Mouse (Mus musculus) neural tube, embryonic 10.5 days (tissue): Measurements from ENCODE around the gene Hoxa10.

Experiments used
- DNase-seq: peaks from one replicate; pipeline ENCODE4 v3.0.0-alpha.2; 2017; ENCODE audit warnings: low spot score; ENCODE audit errors: extremely low spot score

Gene Hoxa10

GRCm38 (mm10) chr6:52205638-52206621 is 34.7 kb downstream of the Hoxa10 start:
- peak; percentile 78 for DNase-seq

DNA sequence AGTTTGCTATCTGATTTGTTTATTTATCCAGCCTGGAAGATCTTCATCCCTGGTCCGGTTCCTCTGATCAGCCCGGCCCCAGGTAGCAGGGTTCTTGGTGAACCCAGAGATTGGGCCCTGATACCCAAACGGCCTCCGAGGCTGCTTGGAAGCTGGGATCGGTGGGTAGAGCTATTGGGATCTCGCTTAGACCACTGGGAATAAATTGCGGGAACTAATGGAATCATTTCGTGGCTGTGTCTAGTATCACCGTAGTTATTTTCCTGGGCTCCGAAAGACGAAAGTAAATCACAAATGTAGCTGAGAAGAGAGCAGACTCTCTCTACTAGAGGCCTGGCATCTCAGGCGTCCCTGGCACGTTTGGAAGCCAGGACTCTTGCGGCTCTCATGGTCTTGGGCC is 35.4 kb downstream of the Hoxa10 start:
- DNase-seq = no peak

GRCm38 (mm10) chr6:52204050-52204752 is 36.5 kb downstream of the Hoxa10 start, which contains the start of gene Hoxa5:
Hoxa5 (minus strand) TSS chr6:52204587.
- DNase-seq = peak; percentile 98

DNA sequence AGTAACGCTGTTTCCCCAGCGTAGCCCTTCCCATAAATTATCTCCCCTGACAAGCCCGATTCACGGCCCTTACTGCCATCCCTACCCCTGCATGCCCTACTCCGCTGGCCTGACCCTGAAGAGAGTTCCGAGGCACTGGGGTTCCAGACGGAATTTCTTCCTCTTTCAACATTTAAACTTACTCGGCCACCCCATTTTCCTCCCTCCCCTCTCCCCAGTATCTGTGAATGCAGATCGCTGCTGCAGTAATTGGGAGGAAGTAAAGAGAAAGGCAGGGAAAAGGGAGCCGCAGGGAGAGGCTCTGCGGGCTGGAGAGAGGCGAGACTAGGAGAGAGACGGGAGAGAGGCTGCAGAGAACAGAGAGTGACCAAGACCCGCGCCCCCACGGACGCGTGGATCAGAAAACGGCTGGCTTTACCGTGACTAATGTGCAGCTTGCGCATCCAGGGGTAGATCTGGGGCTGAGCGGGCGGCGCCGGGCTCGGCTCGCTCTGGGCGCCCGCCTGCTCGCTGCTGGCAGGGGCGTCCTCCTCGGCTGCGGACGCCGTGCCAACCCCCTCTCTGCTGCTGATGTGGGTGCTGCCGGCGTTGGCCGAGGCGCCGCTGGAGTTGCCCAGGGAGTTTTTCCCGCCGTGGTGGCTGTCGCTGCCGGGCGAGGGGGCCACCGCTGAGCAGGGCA is 37.1 kb downstream of the Hoxa10 start:
- peak; percentile 71 for DNase-seq

DNA sequence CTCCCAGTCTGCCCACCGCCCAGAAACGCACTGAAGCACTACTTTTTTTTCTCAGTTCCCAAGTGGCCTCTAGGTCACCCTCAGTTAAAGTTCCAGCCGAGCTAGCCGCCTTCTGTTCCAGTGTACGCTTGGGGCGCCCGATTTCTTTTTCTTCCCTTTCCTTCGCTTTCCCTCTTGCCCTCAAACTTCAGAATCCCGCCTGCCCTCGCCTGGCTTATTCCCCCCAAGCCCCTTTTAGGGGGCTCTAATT is 37.6 kb downstream of the Hoxa10 start:
- DNase-seq = peak; percentile 80

DNA sequence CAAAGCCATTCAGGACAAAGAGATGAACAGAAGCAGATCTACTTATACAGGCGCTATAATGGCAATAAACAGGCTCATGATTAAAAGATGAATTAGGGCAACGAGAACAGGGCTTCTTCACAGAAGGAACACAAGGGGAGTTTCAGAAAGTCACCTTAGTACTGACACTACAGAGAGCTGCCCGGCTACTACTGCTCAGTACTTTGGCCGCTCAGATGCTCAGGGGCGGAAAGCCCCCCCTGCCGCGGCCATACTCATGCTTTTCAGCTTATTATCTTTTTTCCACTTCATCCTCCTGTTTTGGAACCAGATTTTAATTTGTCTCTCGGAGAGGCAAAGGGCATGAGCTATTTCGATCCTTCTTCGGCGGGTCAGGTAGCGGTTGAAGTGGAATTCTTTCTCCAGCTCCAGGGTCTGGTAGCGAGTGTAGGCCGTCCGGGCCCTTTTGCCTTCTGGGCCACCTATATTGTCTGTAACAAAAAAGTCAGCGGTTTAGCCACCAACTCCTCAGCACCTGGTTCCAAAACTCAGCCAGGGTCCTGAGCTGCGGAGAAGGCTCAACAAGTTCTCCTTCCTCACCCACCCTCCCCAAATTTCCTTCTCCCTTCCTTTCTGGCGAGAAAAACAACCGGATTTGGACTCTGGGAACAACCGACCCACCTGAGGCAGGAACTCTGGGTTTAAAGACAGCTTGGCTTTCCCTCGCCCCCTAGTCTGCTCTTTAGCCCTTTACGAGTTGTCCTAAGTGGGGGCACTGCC is 38.1 kb downstream of the Hoxa10 start:
- peak; percentile 69 for DNase-seq

- peak; percentile 56 for DNase-seq
These were observed 39.4 kb downstream of the Hoxa10 start for GRCm38 (mm10) chr6:52201269-52201668.

DNA sequence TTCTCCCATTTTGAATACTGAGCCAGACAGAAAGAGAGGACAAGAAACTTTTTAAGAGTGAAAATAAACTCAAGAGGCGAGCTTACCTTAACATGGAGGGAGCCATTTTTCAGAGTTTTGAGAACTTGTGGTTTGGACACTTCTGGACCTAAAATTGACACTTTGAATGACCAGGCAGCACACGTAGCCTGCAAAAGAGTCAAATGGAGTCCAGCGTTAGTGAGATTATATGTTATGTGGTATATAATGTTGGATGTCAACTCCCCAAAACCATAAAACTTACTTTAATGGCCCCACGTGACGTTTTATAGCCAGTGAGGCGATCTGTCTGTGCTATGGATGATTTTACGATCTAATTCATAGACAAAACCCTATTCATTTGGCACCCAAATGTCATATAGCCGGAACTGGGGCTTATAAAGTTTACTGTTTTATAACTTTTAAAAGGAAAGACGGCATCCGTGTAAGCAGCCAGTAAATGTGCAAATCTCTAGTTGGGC is 39.9 kb downstream of the Hoxa10 start:
- DNase-seq = no peak

DNA sequence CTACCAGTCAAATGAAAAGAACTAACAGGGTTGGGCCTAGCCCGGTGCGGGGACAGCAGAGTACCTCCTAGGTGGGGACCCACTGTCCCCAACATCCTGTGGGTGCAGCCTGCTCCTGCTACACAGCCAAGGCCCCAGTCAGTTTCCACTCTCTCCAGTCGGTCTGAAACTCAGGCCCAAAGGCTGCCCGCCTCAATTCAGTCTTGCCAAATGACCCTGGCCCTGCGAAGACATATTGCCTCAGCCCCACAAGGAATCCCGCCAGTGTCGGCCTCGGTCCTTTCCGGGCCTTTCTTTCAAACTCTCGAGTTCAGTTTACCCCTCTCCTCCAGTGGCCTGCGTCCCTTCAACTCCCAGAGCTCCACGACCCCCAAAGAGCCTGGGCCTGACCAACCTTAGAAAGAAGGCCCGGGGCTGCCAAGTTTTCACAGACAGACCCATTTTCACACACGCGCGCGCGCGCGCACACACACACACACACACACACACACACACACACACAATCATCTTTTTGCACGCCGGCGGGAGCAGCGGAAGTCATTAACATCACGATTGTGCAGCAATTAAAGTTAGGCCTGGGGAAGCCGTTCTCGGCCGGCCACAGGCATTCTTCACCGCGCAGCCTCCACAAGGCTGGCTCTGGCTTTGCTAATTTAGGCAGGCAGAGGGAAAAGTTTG is 40.4 kb downstream of the Hoxa10 start:
- DNase-seq = peak; percentile 75

- DNase-seq = peak; percentile 63
These were observed 43.4 kb downstream of the Hoxa10 start for GRCm38 (mm10) chr6:52197271-52197670.

GRCm38 (mm10) chr6:52196811-52197210 is 43.8 kb downstream of the Hoxa10 start:
- DNase-seq = no peak

GRCm38 (mm10) chr6:52194690-52195089 is 46.0 kb downstream of the Hoxa10 start:
- peak; percentile 82 for DNase-seq

DNA sequence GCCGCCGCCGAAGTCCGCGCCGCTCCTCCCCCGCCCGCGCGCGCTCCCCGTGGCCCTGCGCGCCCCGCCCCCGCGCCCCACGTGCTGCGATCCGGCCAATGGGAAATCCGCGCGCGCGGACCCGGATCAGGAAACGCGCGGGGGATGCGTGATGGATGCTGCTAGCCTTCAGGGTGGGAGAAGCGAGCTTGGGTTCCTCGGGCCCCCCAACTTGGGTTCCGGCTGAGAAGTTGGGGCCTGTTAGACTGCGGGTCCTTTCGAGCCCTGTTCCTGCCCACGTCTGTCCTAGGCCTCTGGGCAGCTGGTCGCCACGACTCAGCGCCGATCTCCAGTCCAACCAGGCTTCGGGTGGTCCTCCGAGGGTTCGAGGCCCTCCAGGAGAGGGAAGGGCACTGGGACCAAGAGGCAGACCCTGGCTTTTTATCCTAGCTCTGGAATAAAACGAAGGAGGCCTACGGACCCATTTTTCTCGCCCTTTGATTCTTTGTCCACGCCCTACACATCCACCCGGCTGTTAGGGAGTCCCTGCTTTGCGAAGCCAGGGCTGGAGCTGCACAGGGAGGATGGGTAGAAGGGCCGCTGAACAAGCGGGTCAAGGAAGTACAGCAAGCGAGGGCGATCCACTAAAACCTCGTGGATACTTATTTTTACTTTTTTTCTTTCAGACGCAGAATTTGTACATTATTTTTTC is 48.6 kb downstream of the Hoxa10 start:
- DNase-seq = peak; percentile 93

- DNase-seq = peak; percentile 79
These were observed 49.5 kb downstream of the Hoxa10 start, which contains the start of gene Hoxa4 for GRCm38 (mm10) chr6:52190906-52191810. Hoxa4 (minus strand) TSS chr6:52191753.

GRCm38 (mm10) chr6:52190410-52190809 is 50.2 kb downstream of the Hoxa10 start:
- DNase-seq = peak; percentile 74

DNA sequence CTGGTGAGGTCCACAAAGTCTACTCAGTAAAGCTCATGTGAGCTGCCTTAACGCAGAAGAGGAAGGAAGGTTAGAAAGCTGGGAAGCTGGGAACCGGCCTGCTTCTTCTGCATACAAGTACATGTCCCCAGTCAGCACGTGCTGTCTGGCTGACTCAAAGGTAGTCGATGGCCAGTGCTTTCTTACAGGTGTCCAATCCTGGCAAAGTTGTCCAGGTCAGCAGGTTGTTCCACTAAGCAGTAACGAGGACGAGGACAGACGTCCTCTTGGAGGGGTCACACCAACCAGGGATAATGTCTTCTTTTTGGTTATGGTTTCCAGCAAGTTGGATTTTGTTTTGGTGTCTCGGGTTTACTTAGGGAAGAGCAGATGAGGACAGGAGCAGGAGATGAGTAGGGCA is 50.7 kb downstream of the Hoxa10 start:
- DNase-seq = peak; percentile 55

- DNase-seq = no peak
These were observed 51.5 kb downstream of the Hoxa10 start for GRCm38 (mm10) chr6:52189172-52189591.

- no peak for DNase-seq
These were observed 54.2 kb downstream of the Hoxa10 start for GRCm38 (mm10) chr6:52186500-52186899.

DNA sequence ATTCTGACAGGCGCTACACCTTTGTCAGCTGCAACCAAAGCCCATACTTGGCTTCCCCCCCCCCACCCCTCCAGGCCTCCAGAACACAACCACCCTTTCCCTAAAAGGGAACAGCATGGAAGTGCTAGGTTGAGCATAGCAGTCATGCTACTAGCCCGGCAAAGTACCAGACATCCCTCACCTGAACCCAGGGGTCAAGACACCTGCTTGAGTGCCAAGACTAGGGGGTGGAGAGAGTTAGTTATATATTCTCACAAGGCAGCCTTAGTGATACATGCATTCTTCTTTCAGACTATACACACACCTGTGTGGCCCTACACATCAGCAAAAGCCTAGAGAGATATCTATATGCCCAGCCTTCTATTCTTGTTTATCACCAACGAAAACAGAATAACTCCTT is 54.8 kb downstream of the Hoxa10 start:
- DNase-seq = no peak
